Comparison of ENCODE assay signal across 9 mouse cellular contexts in genomic region chr11:118362501-118362900, GRCm38 (mm10). TPM values are rescaled to one million over a fixed set of nuclear protein-coding genes. Genes with fewer than 3 reads are reported as not detected.
A peak's percentile ranks its signal among the peaks of the same experiment; 100 is the strongest.
DNase-seq lines count a peak whose midpoint lies in the region; ATAC-seq and TF ChIP-seq lines count a peak whose summit lies in the region.
"Had no signal": no experiment of that assay in that cellular context is flagged by ENCODE, and none has a peak within 500 bp of the region (broad histone marks: within the 10 kb centered on the region; RNA-seq: fewer than 3 reads in every experiment).

No protein-coding gene starts in this region.

- peaks cover 26% of the 10 kb centered on the region for H3K4me1 ChIP-seq in kidney, postnatal 0 days (replicated peaks; ENCODE audit: insufficient read depth, low read length)
- peaks cover 71% of the 10 kb centered on the region for H3K4me1 ChIP-seq in embryonic facial prominence, embryonic 10.5 days
- H3K4me1 ChIP-seq in heart, embryonic 12.5 days (replicated peaks), result peaks cover 49% of the 10 kb centered on the region
- peaks cover 40% of the 10 kb centered on the region for H3K4me1 ChIP-seq in lung, embryonic 15.5 days

- DNase-seq in kidney, postnatal 0 days (ENCODE audit: low spot score), result peak; percentile 23
- no peak for DNase-seq in kidney, adult 11 months
- DNase-seq in embryonic facial prominence, embryonic 10.5 days (ENCODE audit: low spot score), result no peak
- no peak for DNase-seq in yolk sac, embryonic 10.5 days (ENCODE audit: low spot score)
- DNase-seq in thymus, postnatal 10 days (ENCODE audit: low spot score in 2 of 2), result no peak

- ATAC-seq in kidney, postnatal 0 days (replicated peaks; ENCODE audit: low FRiP score, low read depth), result no peak
- ATAC-seq in heart, embryonic 12.5 days (ENCODE audit: insufficient number of reproducible peaks, low FRiP score), result no peak
- no peak for ATAC-seq in lung, embryonic 15.5 days (ENCODE audit: borderline replicate concordance, extremely low read depth, low FRiP score, low TSS enrichment)
- no peak for ATAC-seq in megakaryocyte, adult 5-6 weeks (ENCODE audit: poor library complexity, severe bottlenecking)

- no peaks in the 10 kb centered on the region for H3K27me3 ChIP-seq in kidney, postnatal 0 days (ENCODE audit: insufficient read depth, low read length)
- no peaks in the 10 kb centered on the region; the same call in 1 of the 2 replicates for H3K27me3 ChIP-seq in embryonic facial prominence, embryonic 10.5 days (replicated peaks; ENCODE audit: low read depth, poor library complexity, severe bottlenecking)
- no peaks in the 10 kb centered on the region for H3K27me3 ChIP-seq in heart, embryonic 12.5 days (replicated peaks)
- H3K27me3 ChIP-seq in lung, embryonic 15.5 days, result no peaks in the 10 kb centered on the region

- H3K9me3 ChIP-seq in kidney, postnatal 0 days (replicated peaks; ENCODE audit: low read length), result no peaks in the 10 kb centered on the region
- H3K9me3 ChIP-seq in embryonic facial prominence, embryonic 10.5 days, result no peaks in the 10 kb centered on the region
- H3K9me3 ChIP-seq in heart, embryonic 12.5 days (replicated peaks), result no peaks in the 10 kb centered on the region
- no peaks in the 10 kb centered on the region for H3K9me3 ChIP-seq in lung, embryonic 15.5 days
- H3K9me3 ChIP-seq: G1E had no signal

- H3K9ac ChIP-seq in kidney, postnatal 0 days (ENCODE audit: low read depth, low read length), result 0 out of 2 replicates have a peak overlapping the region, but pooled peaks have one; percentile 42
- H3K9ac ChIP-seq in heart, embryonic 12.5 days, result peak overlapping the region; percentile 16; the same call in 1 of the 2 replicates
- no peak overlapping the region for H3K9ac ChIP-seq in lung, embryonic 15.5 days

- peak overlapping the region; percentile 83 for H3K27ac ChIP-seq in kidney, postnatal 0 days
- H3K27ac ChIP-seq in embryonic facial prominence, embryonic 10.5 days (replicated peaks), result peak overlapping the region; percentile 89
- peak overlapping the region; percentile 81 for H3K27ac ChIP-seq in heart, embryonic 12.5 days (ENCODE audit: poor library complexity, severe bottlenecking)
- H3K27ac ChIP-seq in lung, embryonic 15.5 days, result peak overlapping the region; percentile 77

- no peak overlapping the region; the same call in 1 of the 2 replicates for H3K4me2 ChIP-seq in kidney, postnatal 0 days (ENCODE audit: low read length)
- peak overlapping the region; percentile 42; the same call in 1 of the 2 replicates for H3K4me2 ChIP-seq in heart, embryonic 12.5 days
- H3K4me2 ChIP-seq in lung, embryonic 15.5 days, result 0 out of 2 replicates have a peak overlapping the region, but pooled peaks have one; percentile 37

- no peaks in the 10 kb centered on the region for H3K36me3 ChIP-seq in kidney, postnatal 0 days (ENCODE audit: insufficient read depth, low read length)
- no peaks in the 10 kb centered on the region for H3K36me3 ChIP-seq in embryonic facial prominence, embryonic 10.5 days (replicated peaks)
- H3K36me3 ChIP-seq in heart, embryonic 12.5 days, result no peaks in the 10 kb centered on the region
- H3K36me3 ChIP-seq in lung, embryonic 15.5 days, result no peaks in the 10 kb centered on the region
- H3K36me3 ChIP-seq: G1E had no signal

- WGBS in kidney, postnatal 0 days, result 9% methylated on average over 1 of the region's 1 CpGs
- WGBS in embryonic facial prominence, embryonic 10.5 days, result 51% methylated on average over 1 of the region's 1 CpGs
- WGBS in heart, embryonic 12.5 days, result 61% methylated on average over 1 of the region's 1 CpGs
- 46% methylated on average over 1 of the region's 1 CpGs for WGBS in lung, embryonic 15.5 days

- H3K4me3 ChIP-seq in kidney, postnatal 0 days (replicated peaks; ENCODE audit: low read depth, low read length), result no peak overlapping the region
- peak overlapping the region; percentile 37; the same call in 1 of the 2 replicates for H3K4me3 ChIP-seq in embryonic facial prominence, embryonic 10.5 days
- no peak overlapping the region for H3K4me3 ChIP-seq in heart, embryonic 12.5 days
- H3K4me3 ChIP-seq in lung, embryonic 15.5 days, result no peak overlapping the region

- TF ChIP-seq CTCF in kidney, postnatal 0 days (IDR thresholded peaks at IDR 0.05; ENCODE audit: low read depth), result no peak

RNA-seq across cellular contexts. Expression of gene Timp2, which starts 7.0 kb away (rescaled TPM):
- polyA plus RNA-seq in kidney, postnatal 0 days (2015; fragmentation: Nextera tagmentation; extraction: Ambion mirVana), result 81.0 and 88.4 TPM in 2 replicates
- 40.0 and 46.9 TPM in 2 replicates for polyA plus RNA-seq in embryonic facial prominence, embryonic 10.5 days (2016; fragmentation: Nextera tagmentation; extraction: Ambion mirVana)
- polyA plus RNA-seq in heart, embryonic 12.5 days (2016; fragmentation: Nextera tagmentation; extraction: Ambion mirVana), result 68.9 and 72.1 TPM in 2 replicates
- 79.1 and 79.8 TPM in 2 replicates for polyA plus RNA-seq in lung, embryonic 15.5 days (2015; fragmentation: Nextera tagmentation; extraction: Ambion mirVana)
- 39.0 and 39.4 TPM in 2 replicates for total RNA-seq in megakaryocyte, adult 5-6 weeks (2015)
- total RNA-seq in megakaryocyte, adult 5-6 weeks (2017), result 26.4 and 49.5 TPM in 2 replicates
- total RNA-seq: G1E had no signal
- polyA plus RNA-seq: G1E had no signal

RNA-seq across cellular contexts. Expression of gene Cep295nl, which starts 20.2 kb away (rescaled TPM):
- 0.46 and 0.54 TPM in 2 replicates for polyA plus RNA-seq in kidney, postnatal 0 days (2015; fragmentation: Nextera tagmentation; extraction: Ambion mirVana)
- 0.13 and 0.56 TPM in 2 replicates for polyA plus RNA-seq in embryonic facial prominence, embryonic 10.5 days (2016; fragmentation: Nextera tagmentation; extraction: Ambion mirVana)
- polyA plus RNA-seq in heart, embryonic 12.5 days (2016; fragmentation: Nextera tagmentation; extraction: Ambion mirVana), result 0.23 and 0.24 TPM in 2 replicates
- 0.33 and 0.56 TPM in 2 replicates for polyA plus RNA-seq in lung, embryonic 15.5 days (2015; fragmentation: Nextera tagmentation; extraction: Ambion mirVana)
- 0.38 and 0.87 TPM in 2 replicates for total RNA-seq in megakaryocyte, adult 5-6 weeks (2015)
- 0.66 and 1.6 TPM in 2 replicates for total RNA-seq in megakaryocyte, adult 5-6 weeks (2017)
- polyA plus RNA-seq: G1E had no signal

RNA-seq across cellular contexts. Expression of gene Lgals3bp, which starts 39.4 kb away (rescaled TPM):
- polyA plus RNA-seq in kidney, postnatal 0 days (2015; fragmentation: Nextera tagmentation; extraction: Ambion mirVana), result 68.8 and 80.3 TPM in 2 replicates
- 0.86 and 0.88 TPM in 2 replicates for polyA plus RNA-seq in embryonic facial prominence, embryonic 10.5 days (2016; fragmentation: Nextera tagmentation; extraction: Ambion mirVana)
- 4.5 and 5.1 TPM in 2 replicates for polyA plus RNA-seq in heart, embryonic 12.5 days (2016; fragmentation: Nextera tagmentation; extraction: Ambion mirVana)
- polyA plus RNA-seq in lung, embryonic 15.5 days (2015; fragmentation: Nextera tagmentation; extraction: Ambion mirVana), result 4.9 and 6.9 TPM in 2 replicates
- 63.8 and 78.5 TPM in 2 replicates for total RNA-seq in megakaryocyte, adult 5-6 weeks (2015)
- total RNA-seq in megakaryocyte, adult 5-6 weeks (2017), result 42.1 and 48.1 TPM in 2 replicates

RNA-seq across cellular contexts. Expression of gene Cant1, which starts 56.4 kb away (rescaled TPM):
- 25.7 and 25.8 TPM in 2 replicates for polyA plus RNA-seq in kidney, postnatal 0 days (2015; fragmentation: Nextera tagmentation; extraction: Ambion mirVana)
- 20.2 and 20.8 TPM in 2 replicates for polyA plus RNA-seq in embryonic facial prominence, embryonic 10.5 days (2016; fragmentation: Nextera tagmentation; extraction: Ambion mirVana)
- polyA plus RNA-seq in heart, embryonic 12.5 days (2016; fragmentation: Nextera tagmentation; extraction: Ambion mirVana), result 23.6 and 23.7 TPM in 2 replicates
- 30.3 and 33.7 TPM in 2 replicates for polyA plus RNA-seq in lung, embryonic 15.5 days (2015; fragmentation: Nextera tagmentation; extraction: Ambion mirVana)
- 18.9 and 19.2 TPM in 2 replicates for total RNA-seq in megakaryocyte, adult 5-6 weeks (2015)
- total RNA-seq in megakaryocyte, adult 5-6 weeks (2017), result 16.9 and 19.0 TPM in 2 replicates
